Mouse (Mus musculus) embryo, embryonic 11 days (tissue): Measurements from ENCODE around the gene Etnk1.
A peak's percentile ranks its signal among the peaks of the same experiment; 100 is the strongest.

Experiments used
- DNase-seq: peaks from one replicate; pipeline ENCODE4 v3.0.0-alpha.2; 2015

The Etnk1 gene

DNA sequence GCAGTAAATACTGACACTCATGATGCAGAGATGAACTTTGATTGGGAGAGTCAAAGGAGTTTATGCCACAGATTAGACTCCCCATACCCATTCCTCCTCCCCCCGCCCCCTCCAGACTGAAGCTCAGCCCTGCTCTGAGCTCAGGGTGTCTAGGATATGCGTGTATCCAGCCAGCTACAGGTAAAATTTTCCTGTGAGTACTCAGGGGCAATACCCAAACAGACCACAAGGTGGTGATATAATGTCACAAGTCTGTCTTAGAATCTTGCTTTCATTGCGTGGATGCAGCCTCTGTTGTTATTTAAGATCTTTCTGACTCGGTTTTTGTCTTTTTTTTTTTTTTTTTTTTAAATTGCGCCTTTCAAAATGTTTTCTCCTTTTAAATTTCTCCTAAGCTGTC lies 52.3 kb downstream of the Etnk1 start:
- DNase-seq, result peak; percentile 86

DNA sequence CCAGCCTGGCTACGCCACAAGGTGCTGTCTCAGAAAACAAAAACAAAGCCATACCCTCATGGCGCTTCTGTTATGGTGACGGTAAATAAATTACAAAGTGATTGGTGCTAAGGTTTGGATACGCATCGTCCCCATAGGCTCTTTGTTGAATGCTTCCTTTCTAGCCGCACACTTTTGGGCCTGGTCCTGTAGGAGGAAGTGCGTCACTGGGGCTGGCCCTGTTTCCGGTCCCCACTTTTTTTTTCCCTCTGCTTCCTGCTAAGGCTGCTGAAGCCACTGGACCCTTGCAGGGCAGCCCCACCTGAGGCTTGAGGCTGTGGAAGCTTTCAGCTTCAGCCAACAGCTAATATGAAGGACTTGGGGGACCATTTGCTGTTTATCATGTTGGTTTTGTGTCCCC lies 54.2 kb downstream of the Etnk1 start:
- DNase-seq, result no peak

DNA sequence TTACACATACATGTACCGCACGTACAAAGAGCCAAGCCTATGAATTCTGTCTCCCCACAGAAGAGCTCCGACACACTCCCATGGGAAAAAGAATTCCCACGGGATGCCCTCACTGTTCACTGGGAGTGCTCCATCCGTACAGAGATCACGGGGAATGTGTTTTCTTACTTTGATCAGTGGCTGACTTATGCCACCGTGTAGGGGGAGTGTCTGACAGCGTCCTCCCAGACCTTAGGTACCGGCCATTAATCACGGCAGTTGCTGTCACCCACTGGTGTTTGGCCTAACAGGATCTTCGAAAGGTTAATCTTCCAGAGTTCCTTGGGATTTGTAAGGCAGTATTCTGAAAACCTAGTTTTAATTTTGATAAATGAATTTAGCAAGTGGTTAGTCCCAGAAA lies 57.0 kb downstream of the Etnk1 start:
- peak; percentile 34 for DNase-seq

DNA sequence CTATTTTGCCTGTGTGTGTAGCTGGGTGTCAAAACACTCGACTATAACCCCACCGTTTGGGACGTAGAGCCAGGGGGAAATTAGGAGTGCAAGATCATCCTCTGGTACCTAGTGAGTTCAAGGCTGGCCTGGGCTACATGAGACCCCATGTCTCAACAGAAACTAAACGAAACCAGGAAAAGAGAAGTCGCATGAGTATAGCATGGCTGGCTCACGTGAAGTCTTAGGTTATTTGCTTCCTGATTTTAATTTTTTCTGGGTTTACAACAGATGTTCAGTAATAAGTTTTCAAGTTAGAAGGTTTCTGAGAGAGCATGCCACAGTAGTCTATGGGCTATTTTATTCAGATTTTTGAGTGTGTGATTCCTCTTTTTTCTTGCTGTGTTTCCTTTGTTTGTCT lies 57.9 kb downstream of the Etnk1 start:
- DNase-seq, result no peak

DNA sequence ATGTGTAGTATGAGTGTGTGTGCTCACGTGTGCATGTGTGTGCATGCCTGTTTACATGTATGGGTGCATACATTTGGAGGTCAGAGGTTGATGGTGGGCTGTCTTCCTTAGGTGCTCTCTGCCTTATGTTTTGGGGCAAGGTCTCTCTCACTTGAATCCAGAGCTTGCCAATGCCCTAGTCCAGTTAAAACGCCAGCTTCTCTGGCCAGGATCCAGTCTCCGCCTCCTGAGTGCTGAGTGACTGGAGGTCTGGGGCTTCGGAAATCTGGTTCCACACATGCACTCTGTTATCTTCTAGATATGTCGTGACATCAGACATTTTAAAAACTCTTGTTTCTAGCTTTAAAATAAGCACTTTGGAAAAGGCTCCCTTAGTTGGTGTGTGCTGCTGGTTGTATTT lies 61.7 kb downstream of the Etnk1 start:
- no peak for DNase-seq

DNA sequence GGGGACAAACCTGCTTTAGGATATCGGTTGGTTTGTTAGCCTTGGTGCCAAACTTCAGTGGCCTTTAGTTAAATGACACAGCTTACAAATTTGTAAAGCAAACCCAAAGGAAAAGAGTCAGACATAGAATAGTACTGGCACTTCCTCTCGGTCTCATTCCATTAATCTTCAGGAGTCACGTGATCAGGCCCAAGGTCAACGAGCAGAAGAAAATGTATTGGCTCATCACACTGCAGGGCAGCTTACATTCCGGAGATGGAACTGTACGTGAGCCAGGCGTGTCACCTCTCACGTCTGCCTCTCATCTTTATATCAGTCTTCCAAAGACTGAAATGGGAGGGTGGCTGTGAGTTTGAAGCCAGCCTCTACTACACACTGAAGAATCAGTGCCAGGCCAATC lies 62.9 kb downstream of the Etnk1 start:
- DNase-seq, result no peak

DNA sequence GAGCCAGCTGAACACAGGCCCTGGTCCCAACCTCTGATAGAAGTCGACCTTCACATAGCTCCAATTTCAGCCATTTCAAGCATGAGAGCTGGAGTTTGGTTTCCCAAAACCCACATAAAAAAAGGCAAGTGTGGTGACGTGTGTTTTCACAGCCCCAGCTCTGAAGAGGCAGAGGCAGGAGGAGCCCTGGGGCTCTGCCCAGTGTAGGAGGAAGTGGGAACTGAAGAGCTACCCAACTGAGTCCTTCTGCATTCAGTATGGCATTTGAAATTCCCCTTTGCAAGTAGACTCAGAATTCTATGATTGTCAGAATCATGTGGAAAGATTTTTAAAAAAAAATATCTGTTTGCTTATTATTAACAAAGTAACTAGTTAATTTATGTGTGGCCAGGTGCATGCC lies 63.9 kb downstream of the Etnk1 start:
- no peak for DNase-seq

DNA sequence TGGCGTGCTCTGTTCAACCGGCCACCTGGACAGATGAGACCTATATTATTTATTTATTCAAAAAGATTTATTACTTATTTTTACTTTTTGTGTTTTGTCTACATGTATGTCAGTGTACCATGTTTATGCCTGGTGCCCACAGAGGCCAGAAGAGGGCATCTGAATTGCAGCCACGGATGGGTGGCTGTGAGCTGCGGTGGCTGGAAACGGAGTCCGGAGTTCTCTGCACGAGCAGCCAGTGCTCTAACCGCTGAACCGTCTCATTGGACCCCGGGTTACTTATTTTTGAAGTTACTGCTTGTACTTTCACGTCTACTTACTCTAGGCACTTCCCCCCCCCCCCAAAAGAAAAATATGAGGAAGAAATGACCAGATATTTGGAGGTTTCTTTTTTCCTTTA lies 65.7 kb downstream of the Etnk1 start:
- DNase-seq, result no peak

DNA sequence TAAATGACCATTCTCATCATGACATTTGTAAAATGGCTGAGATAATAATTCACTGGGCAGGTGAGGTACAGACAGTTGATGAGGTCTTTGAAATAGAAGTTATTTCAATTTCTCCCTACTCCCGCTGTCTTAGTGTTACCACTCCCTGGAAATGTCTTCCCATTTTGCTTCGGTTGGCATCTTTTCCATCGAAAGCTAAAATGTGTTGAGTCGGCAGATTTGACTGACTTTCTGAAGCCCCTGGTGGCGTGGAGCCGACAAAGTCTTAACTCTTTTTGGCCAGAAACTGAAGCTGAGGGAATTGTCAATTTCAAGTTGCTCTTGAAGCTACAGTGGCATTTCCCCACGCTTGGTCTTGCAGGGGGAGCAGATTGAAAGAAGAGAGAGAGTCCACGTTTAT lies 67.8 kb downstream of the Etnk1 start:
- DNase-seq, result no peak

DNA sequence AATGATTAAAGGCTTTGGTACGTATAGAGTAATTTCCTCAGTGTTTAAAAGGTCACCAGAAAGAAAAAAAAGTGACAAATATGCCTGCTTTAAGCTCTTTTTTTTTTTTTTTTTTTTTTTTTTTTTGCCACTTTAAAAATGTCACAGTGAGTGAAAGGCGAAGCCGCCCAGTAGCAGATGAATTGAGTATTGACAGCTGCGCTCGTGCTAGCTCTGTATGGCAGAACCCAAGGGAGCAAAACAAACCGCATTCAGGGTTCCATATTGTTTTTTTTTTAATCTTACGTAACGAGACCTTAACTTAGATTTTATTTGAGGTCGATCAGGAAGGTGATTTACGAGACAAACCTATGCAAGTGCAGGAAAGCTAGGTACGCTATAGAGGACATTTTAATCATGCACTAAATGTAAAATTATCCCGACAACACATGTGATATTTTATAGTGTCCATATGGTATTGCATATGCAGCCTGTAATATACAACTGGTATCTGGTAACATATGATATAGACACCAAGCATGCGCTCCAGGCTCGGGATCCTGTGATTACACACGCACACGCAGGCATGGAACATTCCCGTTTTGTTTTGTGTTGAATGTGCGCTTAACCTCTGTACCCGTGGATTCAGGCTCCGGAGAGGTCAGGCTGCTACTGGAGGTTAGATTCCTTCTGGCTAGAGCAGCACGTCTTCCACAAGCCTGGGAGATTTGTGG lies 72.5 kb downstream of the Etnk1 start:
- DNase-seq, result peak; percentile 18

DNA sequence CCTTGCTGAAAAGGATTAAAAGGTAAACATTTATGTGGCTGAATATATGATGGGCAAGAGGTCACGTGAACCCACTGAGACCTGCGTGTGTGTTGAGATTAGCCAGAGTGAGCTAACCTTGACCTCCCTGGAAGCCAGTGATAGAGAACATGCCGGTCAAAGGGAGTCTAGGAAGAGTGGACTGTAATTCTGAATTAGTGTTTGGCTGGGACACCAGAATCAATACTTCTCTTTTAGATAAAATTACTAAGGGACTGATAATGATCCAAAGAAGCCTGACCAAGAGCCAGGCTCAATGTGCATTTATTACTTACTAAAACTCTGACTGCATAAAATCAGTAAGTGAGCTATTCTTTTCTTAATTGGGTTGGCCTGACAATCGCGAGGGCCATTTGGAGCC lies 76.2 kb downstream of the Etnk1 start:
- DNase-seq, result no peak

DNA sequence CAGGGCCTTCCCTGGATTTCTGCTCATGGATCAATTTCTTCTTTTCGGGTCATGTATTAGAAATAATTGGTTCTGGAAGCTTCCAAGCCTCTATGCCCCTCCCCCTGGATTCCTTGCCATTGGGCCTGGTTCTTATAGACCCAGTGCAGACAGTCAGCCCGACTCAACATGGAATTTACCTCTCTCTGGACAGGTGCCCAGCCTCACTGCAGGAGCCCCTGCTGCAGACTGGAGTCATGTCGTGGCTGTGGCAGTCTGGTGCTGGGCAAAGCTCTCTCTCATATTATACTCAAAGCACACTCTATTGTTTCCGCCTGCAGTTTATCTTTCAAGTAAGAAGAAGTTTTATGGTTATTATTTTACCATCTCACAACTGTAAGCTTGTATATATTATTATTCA lies 90.9 kb downstream of the Etnk1 start:
- DNase-seq, result no peak

DNA sequence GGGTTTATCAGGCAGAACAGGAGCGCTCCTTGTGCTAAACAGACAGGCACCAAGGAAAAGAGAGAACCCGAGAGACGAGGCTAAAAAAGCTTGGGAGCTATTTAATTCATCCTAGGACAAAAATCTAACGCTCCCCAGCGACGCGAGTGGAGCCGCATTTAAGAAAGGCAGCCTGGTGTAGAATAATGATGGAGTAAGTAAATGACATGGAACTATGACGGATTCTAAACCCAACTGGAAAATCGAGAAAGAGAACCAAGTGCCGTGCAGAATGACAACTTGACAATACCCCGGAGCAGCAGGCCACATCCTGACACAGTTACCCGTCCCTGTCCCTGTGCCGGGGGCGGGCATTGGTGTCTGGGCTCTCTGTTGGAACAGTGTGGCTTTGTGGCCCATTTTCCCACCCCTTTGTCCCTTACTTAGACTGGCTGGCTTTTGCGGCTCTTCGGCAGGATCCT lies 92.2 kb downstream of the Etnk1 start:
- peak; percentile 43 for DNase-seq

DNA sequence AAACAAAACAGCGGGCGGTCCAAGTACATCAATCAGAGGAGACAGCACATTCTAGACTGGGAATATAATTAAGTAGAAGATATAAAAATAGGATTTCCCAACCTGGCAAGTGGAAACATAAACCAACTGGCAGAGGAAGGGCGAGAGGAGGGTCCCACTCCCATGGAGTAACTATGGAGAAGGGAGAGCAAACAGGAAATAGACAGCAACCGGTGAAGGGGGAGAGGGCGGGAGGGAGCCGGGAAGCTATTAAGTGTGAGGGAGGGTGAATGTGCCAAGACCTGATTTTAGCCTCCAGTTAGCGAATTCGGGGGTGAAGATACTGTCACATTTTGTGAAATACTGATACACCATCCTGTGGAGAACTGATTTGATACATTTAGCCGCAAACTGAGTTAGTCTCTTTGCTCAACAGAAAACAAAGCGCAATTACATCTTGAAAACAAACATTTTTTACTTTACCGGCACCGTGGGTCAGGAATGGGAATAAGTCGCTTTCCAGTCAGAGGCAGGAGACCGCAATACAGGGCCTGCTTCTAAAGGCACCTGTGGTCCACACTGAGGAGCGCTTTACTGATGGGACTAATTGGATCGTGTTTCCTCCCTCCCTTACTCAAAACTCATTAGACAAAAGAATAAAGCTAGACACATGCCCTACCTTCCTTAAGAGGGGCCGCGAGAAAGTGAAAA lies 93.0 kb downstream of the Etnk1 start:
- peak; percentile 53 for DNase-seq

DNA sequence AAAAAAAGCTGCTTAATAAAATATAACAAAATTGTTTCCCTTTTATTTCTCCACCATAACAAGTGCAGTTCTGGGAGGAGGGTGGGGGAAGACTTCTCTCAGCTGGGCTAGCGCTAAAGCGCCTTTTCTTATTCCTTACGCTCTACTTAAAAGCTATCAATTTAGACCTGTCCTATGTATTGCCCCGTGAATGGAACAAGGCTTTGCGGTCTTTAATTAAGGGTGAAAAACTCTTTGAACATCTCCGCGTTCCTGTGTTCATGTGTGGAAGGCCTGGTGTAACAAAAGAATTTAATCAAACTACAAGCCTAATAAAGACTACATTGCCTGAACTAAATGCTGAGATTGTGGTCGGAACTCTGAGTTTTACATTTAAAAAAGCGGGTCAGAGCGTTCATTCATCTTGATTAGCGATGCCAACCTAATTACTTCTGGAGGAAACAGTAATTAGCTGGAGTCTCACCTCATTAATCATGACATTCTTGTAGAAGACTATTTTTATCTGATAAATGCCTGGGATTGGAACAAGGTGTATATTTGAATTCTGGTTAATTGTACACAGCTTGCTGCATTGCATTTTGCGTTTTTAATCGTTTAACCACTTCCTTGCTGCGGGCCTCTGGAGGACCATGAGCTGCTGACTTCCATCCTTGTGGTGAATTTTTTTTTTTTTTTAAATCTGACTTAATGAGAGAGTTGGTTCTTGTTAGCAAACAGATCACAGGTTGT lies 93.7 kb downstream of the Etnk1 start:
- peak; percentile 43 for DNase-seq

DNA sequence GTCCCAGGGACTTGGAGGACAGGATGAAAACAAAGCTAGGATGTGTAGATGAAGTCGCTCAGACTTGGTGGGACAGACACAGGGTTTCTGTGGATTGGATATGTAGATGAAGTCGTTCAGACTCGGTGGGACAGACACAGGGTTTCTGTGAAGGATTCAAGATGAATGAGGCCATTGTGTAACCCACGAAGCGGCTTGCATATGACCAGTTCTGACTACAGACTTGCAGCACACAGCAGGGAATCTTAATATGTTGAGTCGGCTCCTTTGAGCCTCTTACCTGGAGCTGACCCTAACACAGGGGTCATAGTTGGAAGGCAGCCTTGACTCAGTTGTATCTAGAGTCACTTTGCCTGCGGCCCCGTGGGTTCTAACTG lies 94.3 kb downstream of the Etnk1 start:
- peak; percentile 51 for DNase-seq

DNA sequence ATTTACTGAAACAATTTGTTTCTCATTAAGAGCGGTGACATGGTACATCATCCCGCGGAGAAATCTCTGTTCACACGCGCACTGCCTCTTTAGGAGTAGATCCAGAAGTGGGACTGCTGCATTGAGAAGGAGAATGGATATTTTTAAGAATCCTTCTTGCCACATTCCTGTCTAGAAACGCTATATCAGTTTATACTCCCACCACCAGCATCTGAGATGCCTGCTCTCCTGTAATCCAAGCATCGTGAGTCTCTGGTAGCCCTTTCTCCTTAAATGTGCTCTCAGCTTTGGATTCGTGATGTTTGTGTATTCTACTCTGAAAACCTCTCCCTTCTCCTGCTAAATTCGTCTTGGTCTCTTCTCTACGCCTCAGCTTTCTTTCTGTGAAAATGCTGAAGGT lies 98.5 kb downstream of the Etnk1 start:
- DNase-seq, result no peak

DNA sequence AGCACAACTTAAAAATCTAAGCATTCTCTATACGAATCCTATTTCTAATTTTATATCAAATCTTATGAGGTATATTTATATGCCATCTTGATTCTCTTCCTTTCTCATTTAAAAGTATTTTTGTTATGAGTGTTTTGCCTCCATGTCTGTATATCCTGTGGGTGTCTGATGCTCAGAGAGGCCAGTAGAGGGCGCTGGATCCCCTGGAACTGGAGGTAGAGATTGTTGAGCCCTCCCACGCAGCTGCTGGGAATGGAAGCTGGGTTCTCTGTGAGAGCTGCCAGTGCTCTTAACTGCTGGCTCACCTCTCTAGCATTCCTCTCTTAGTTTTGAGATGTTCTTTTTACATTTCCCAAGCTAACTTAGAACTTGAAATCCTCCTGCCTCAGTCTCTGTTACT lies 112.2 kb downstream of the Etnk1 start:
- no peak for DNase-seq
